Mouse (Mus musculus): ENCODE measurements around the gene Heg1. TPM values are rescaled to one million over a fixed set of nuclear protein-coding genes. Genes with fewer than 3 reads are reported as not detected.

Heg1 gene
- polyA plus RNA-seq, 1 experiment from 2014 or later = 13.3 TPM

- no peak overlapping the region for H3K4me2 ChIP-seq
- no peak overlapping the region for H3K9ac ChIP-seq (replicated peaks)
- H3K27me3 ChIP-seq = no peaks in the 10 kb centered on the region
- H3K36me3 ChIP-seq = no peaks in the 10 kb centered on the region
- no peak overlapping the region for H3K27ac ChIP-seq
- no peaks in the 10 kb centered on the region for H3K9me3 ChIP-seq
- WGBS = 85% methylated on average over 6 of the region's 6 CpGs
- no peaks in the 10 kb centered on the region for H3K4me1 ChIP-seq (replicated peaks)
- H3K4me3 ChIP-seq (replicated peaks) = no peak overlapping the region
- no peak for ATAC-seq (ENCODE audit: insufficient number of reproducible peaks, insufficient read depth, low FRiP score, low TSS enrichment, low read depth)
Observed at GRCm38 (mm10) chr16:33795887-33796286, 111.7 kb downstream of the Heg1 start.

GRCm38 (mm10) chr16:33796756-33797155 is 112.6 kb downstream of the Heg1 start:
- Histone ChIP-seq H3K36me3 (no peaks in the 10 kb centered on the region), H3K4me1 (replicated peaks) (no peaks in the 10 kb centered on the region), H3K27ac (no peak overlapping the region), H3K9me3 (no peaks in the 10 kb centered on the region), H3K27me3 (no peaks in the 10 kb centered on the region), H3K9ac (replicated peaks) (no peak overlapping the region), H3K4me3 (replicated peaks) (no peak overlapping the region), H3K4me2 (no peak overlapping the region)
- no peak for ATAC-seq (ENCODE audit: insufficient number of reproducible peaks, insufficient read depth, low FRiP score, low TSS enrichment, low read depth)
- 84% methylated on average over 3 of the region's 3 CpGs for WGBS

- H3K36me3 ChIP-seq = no peaks in the 10 kb centered on the region
Observed at GRCm38 (mm10) chr16:33797860-33798259, 113.7 kb downstream of the Heg1 start.

GRCm38 (mm10) chr16:33810002-33810401 is 125.8 kb downstream of the Heg1 start:
- Histone ChIP-seq H3K4me1 (replicated peaks) (no peaks in the 10 kb centered on the region), H3K9me3 (peaks cover 14% of the 10 kb centered on the region; the same call in 1 of the 2 replicates), H3K4me3 (replicated peaks) (no peak overlapping the region), H3K4me2 (no peak overlapping the region), H3K27me3 (no peaks in the 10 kb centered on the region), H3K36me3 (no peaks in the 10 kb centered on the region), H3K27ac (no peak overlapping the region), H3K9ac (replicated peaks) (no peak overlapping the region)
- 71% methylated on average over 3 of the region's 3 CpGs for WGBS
- no peak for ATAC-seq (ENCODE audit: insufficient number of reproducible peaks, insufficient read depth, low FRiP score, low TSS enrichment, low read depth)

More at GRCm38 (mm10) chr16:33797860-33798259, 113.7 kb downstream of the Heg1 start:
- H3K4me3 ChIP-seq (replicated peaks) = no peak overlapping the region
- no peaks in the 10 kb centered on the region for H3K9me3 ChIP-seq
- H3K9ac ChIP-seq (replicated peaks) = no peak overlapping the region
- no peak for ATAC-seq (ENCODE audit: insufficient number of reproducible peaks, insufficient read depth, low FRiP score, low TSS enrichment, low read depth)
- no peaks in the 10 kb centered on the region for H3K27me3 ChIP-seq
- no peak overlapping the region for H3K27ac ChIP-seq
- 45% methylated on average over 5 of the region's 5 CpGs for WGBS
- no peak overlapping the region for H3K4me2 ChIP-seq
- no peaks in the 10 kb centered on the region for H3K4me1 ChIP-seq (replicated peaks)

- Histone ChIP-seq H3K27me3 (peaks cover 12% of the 10 kb centered on the region), H3K9me3 (no peaks in the 10 kb centered on the region), H3K4me1 (replicated peaks) (peaks cover 7% of the 10 kb centered on the region; the same call in 1 of the 2 replicates), H3K9ac (replicated peaks) (no peak overlapping the region), H3K36me3 (no peaks in the 10 kb centered on the region), H3K27ac (no peak overlapping the region), H3K4me3 (replicated peaks) (no peak overlapping the region), H3K4me2 (no peak overlapping the region)
- no peak for ATAC-seq (ENCODE audit: insufficient number of reproducible peaks, insufficient read depth, low FRiP score, low TSS enrichment, low read depth)
- 88% methylated on average over 7 of the region's 7 CpGs for WGBS
Observed at GRCm38 (mm10) chr16:33818413-33819165, 134.4 kb downstream of the Heg1 start.

- Histone ChIP-seq H3K27ac (no peak overlapping the region), H3K9ac (replicated peaks) (no peak overlapping the region), H3K4me3 (replicated peaks) (no peak overlapping the region), H3K36me3 (no peaks in the 10 kb centered on the region), H3K4me2 (no peak overlapping the region), H3K9me3 (no peaks in the 10 kb centered on the region), H3K27me3 (peaks cover 12% of the 10 kb centered on the region), H3K4me1 (replicated peaks) (peaks cover 7% of the 10 kb centered on the region; the same call in 1 of the 2 replicates)
- WGBS = 20% methylated on average over 17 of the region's 17 CpGs
- no peak for ATAC-seq (ENCODE audit: insufficient number of reproducible peaks, insufficient read depth, low FRiP score, low TSS enrichment, low read depth)
Observed at GRCm38 (mm10) chr16:33820269-33821178, 136.4 kb downstream of the Heg1 start.

Other genes with a start within 250 kb of the Heg1 start
- 0.45 and 0.51 TPM in 2 replicates for gene Slc12a8, start 167.0 kb upstream of the Heg1 start, polyA plus RNA-seq (2016; fragmentation: Nextera tagmentation; extraction: Ambion mirVana)
- gene Muc13, start 109.7 kb downstream of the Heg1 start, polyA plus RNA-seq (2016; fragmentation: Nextera tagmentation; extraction: Ambion mirVana) = 0.11 and 0.18 TPM in 2 replicates
- 77.9 and 86.0 TPM in 2 replicates for gene Itgb5, start 145.3 kb downstream of the Heg1 start, polyA plus RNA-seq (2016; fragmentation: Nextera tagmentation; extraction: Ambion mirVana)